Mouse (Mus musculus): ENCODE results near the gene Nop9. TPM values are rescaled to one million over a fixed set of nuclear protein-coding genes. Genes with fewer than 3 reads are reported as not detected.

Gene Nop9
- total RNA-seq, 2 experiments from 2014 or later: 3.7 to 11.3 TPM

- no peak for ATAC-seq (replicated peaks; ENCODE audit: low FRiP score, poor library complexity, severe bottlenecking)
These were observed 22.3 kb downstream of the Nop9 start for GRCm38 (mm10) chr14:55767519-55768414.

DNA sequence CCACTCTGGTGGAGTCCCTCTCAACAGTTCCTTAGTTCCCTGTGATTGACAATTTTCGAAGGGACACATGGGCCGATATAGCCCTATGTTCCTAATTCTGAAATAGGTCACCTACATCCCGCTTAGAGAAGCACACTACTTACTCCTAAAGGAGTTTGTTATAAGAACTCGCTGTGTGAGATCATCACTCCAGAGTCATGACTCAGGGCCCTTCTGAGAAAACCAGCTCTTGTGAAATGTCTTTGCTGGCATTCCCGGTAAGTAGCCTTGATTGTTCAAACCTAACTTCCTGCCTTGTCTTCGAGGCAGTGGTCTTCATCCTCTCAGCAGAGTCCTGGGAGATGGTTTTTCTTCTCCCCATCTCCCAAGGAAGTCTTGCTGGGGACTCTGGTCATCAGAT is 23.1 kb downstream of the Nop9 start:
- no peak for ATAC-seq (replicated peaks; ENCODE audit: low FRiP score, poor library complexity, severe bottlenecking)

- ATAC-seq (replicated peaks; ENCODE audit: low FRiP score, poor library complexity, severe bottlenecking): no peak
These were observed 23.7 kb downstream of the Nop9 start for GRCm38 (mm10) chr14:55769087-55769703.

DNA sequence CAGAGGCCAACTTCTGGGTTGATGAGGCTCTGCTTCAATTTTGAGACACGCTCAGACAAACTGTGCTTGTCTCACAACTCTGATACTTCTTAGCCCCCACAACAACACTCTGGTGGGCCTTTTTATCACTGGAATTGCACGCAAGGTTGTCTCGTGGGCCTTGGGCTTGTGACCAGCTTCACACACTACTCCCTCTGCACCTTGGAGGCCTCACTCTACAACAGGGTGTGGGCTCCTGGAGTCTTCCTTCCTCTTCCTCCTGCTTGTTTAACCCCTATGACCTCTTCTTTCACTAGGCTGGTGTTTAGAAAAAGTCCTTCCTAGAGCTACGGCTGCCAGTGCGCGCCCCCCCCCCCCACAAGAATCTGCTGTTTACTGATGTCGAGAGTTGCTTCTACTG is 31.2 kb downstream of the Nop9 start:
- no peak for ATAC-seq (replicated peaks; ENCODE audit: low FRiP score, poor library complexity, severe bottlenecking)

DNA sequence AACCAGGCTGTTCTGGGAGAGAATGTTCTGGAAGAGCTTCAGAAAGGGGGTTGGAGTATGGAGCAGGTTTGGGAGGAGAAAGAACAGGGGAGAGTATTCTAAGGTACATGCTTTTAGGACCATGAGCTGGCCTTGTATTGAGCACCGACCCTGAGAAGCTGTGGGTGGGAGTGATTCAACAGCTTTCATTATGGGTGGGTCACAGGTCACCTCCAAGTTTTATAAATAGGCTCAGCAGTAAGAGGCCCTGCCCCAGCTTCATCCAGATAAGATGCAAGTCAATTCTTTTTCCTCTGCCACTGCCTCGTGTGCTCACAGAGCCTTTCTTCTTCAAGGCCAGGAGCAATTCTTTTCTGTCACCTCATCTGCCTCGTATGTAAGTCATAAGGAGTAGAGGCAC is 31.7 kb downstream of the Nop9 start:
- ATAC-seq (replicated peaks; ENCODE audit: low FRiP score, poor library complexity, severe bottlenecking): no peak

DNA sequence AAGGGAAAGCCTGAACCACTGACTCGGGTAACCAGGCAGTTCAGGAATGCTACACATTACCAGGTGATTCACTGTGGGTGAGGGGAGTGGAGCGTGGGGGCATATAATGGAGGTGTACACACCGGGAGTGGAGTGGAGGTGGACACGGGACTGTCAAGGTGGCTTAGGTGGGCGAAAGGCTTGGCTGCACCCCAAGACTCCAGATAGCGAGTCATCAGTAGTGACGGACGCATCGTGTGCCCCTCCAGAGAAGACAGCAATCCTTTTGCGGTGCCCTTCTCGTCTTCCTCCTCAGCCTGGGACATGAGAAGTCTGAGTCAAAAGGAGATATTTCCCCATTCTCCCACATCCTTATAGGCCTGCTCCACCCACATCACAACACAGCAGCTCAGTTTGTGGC is 32.3 kb downstream of the Nop9 start:
- ATAC-seq (replicated peaks; ENCODE audit: low FRiP score, poor library complexity, severe bottlenecking): no peak

GRCm38 (mm10) chr14:55778686-55779085 is 33.2 kb downstream of the Nop9 start:
- ATAC-seq (replicated peaks; ENCODE audit: low FRiP score, poor library complexity, severe bottlenecking): no peak

DNA sequence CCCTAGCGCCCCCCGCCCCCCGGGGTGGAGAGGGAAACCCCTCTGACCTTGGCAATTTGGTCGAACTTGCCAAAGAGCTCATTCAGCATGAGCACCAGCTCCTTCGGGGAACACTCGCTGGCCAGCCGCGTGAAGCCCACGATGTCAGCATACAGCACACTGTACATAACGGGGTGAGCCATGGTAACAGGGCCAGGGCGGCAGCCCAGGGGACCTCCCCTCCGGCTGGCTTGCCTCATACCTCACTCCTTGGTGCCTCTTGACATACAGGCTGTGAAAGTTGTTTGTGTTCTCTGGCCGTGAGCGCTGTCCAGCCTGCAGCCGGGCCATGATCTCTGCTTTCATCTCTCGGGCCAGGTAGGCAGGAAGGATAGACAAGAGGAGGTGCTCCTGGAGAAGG is 34.2 kb downstream of the Nop9 start:
- no peak for ATAC-seq (replicated peaks; ENCODE audit: low FRiP score, poor library complexity, severe bottlenecking)

GRCm38 (mm10) chr14:55780736-55781135 is 35.2 kb downstream of the Nop9 start:
- no peak for ATAC-seq (replicated peaks; ENCODE audit: low FRiP score, poor library complexity, severe bottlenecking)

DNA sequence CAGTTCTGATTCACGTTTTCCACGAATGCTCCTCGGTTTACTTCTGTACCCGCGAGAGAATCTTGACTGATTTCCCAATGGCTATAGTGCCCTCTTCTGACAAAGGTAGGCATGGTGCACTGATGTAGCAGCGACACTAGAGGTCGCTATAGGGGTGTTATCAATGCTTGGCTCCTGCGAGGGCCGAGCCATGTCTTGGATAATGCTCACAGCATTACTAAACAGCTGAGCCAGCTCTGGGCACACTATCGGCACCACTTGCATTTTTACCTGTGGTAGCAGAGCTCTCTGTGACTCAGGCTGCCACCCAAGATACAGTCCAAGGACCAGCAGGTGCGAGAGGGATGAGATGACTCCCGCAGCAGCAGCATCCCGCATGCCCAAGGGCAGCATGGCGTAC is 35.8 kb downstream of the Nop9 start:
- ATAC-seq (replicated peaks; ENCODE audit: low FRiP score, poor library complexity, severe bottlenecking): peak; percentile 50; the same call in 1 of the 2 replicates

DNA sequence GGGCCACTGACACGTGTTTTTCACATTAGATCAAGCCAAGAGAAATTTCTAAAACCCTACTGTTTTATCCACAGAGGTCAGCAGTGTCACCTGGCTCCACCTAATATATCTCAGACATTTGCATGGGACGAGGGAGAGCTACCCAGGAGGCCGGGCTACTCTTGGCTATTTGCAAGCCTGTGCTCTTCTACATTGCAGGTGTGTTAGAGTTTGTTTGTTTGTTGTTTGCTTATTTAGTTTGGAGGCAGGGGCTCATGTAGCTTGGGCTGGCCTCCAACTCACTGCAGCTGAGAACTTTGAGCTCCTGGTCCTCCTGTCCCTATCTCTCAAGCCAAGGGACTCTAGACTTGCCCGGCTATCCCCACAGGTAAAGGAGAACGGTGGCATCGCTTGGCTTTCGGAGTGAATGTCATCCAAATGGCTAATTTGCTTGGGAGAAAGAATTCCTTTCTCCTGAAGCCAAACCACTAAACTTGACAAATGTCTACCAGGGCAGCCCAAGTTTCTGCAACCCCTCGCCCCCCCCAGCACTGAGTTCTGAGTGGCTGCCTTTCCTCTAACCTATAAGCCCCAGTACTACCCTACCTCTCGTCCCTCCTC is 37.0 kb downstream of the Nop9 start:
- no peak for ATAC-seq (replicated peaks; ENCODE audit: low FRiP score, poor library complexity, severe bottlenecking)

- no peak for ATAC-seq (replicated peaks; ENCODE audit: low FRiP score, poor library complexity, severe bottlenecking)
These were observed 37.9 kb downstream of the Nop9 start for GRCm38 (mm10) chr14:55783171-55783957.

GRCm38 (mm10) chr14:55783958-55784235 is 38.4 kb downstream of the Nop9 start, which contains the start of gene Adcy4:
Adcy4 (minus strand) TSS chr14:55784095.
- ATAC-seq (replicated peaks; ENCODE audit: low FRiP score, poor library complexity, severe bottlenecking): no peak

DNA sequence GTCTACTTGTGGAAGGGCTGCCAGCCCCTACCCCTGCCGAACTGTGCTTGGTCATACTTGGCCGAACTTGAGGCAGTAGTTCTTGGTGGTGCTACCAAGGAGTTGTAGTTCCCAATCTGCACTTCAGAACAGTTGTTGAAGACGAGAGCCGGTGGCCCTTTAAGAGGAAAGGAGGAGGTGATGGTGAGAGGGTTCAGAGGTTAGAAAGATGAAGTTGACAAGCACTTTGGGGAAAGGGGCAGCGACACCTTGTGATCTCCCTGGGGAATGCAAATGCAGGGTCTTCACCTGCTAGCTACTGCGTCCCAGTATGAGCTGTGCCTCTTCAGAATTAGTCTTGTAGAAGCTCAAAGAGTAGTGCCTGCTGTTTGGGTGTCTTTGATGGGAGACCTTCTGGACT is 39.7 kb downstream of the Nop9 start:
- ATAC-seq (replicated peaks; ENCODE audit: low FRiP score, poor library complexity, severe bottlenecking): no peak

- no peak for ATAC-seq (replicated peaks; ENCODE audit: low FRiP score, poor library complexity, severe bottlenecking)
These were observed 42.2 kb downstream of the Nop9 start for GRCm38 (mm10) chr14:55787731-55788130.

- ATAC-seq (replicated peaks; ENCODE audit: low FRiP score, poor library complexity, severe bottlenecking): no peak; the same call in 1 of the 2 replicates
These were observed 43.0 kb downstream of the Nop9 start, which contains the start of gene Ripk3 for GRCm38 (mm10) chr14:55788256-55789050. Ripk3 (minus strand) TSS chr14:55788865.

DNA sequence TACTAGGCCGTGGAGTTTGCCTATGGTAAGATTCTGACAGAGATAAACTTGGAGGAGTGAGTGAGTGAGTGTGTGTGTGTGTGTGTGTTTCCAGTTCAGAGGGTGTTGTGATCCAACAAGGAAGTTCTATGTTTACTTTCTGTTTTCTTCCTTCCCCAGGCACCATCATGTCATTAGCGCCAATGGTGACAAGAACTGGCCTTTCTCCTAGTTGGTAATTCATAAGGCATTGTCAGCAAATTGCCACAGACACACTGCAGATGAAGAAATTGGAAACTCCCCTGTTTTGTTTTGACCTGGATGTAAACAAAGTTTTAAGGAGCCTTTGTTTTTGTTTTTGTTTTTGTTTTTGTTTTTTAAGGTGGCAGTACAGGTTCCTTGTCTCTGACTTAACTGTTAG is 48.0 kb downstream of the Nop9 start:
- ATAC-seq (replicated peaks; ENCODE audit: low FRiP score, poor library complexity, severe bottlenecking): no peak

GRCm38 (mm10) chr14:55793946-55794345 is 48.5 kb downstream of the Nop9 start:
- ATAC-seq (replicated peaks; ENCODE audit: low FRiP score, poor library complexity, severe bottlenecking): no peak

DNA sequence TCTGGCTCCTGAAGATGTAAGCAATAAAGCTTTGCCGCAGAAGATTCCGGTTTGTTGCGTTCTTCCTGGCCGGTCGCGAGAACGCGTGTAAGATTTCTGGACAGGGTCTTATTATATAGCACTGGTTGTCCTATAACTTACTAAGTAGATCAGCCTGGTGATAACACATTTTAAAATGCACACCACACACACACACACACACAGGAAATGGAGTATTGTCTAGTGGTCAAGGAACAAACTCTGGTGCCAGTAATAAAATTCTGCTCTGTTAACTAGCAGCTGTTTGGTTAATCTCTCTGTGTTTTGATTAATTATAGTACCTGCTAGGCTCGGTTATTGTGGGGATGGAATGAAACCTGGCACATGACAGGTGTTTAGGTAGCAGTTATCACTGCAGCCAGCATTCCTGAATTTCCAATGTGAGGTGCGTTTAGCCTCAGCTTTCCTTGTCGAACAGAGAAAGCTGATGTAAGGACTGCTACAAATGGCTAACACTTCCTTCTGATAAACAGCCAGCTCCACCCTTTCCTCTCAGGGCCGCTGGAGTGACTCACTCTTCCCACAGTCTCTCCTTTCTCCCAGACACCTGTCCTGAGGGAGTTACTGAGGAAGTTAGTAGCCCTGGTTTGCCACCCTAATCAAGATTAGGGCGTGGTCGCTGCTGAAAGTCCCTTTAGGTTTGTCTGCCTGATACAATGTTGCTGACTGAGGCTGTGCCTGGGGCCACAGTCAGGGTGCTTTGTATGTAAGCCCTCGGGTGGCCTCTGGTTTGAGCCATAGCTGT is 50.1 kb downstream of the Nop9 start:
- no peak for ATAC-seq (replicated peaks; ENCODE audit: low FRiP score, poor library complexity, severe bottlenecking)
